Mouse (Mus musculus): Measurements from ENCODE around the gene Pde11a. TPM values are rescaled to one million over a fixed set of nuclear protein-coding genes. Genes with fewer than 3 reads are reported as not detected.

Gene Pde11a
- polyA plus RNA-seq, 1 experiment from 2014 or later, result 0.12 TPM

DNA sequence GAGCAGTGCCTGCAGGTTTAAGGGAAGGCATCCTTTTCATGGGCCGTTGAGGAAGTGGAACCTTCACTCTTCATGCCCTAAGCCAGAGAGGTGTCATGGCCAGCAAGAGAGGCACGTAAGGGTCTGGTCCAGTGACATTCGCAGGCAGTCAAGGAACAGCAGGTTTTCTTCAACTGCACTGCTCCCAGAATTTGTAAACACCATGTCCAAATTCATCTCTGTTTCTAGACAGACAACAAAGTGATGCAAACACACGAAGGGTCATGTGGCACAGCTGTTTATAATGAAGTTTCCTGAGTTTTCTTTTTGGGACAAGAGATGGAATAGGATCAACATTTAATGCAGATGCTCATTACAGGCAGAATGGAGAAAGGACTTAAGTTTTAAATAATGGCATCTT is 249.7 kb downstream of the Pde11a start:
- H3K27me3 ChIP-seq (ENCODE audit: control insufficient read depth, insufficient read depth, low read length), result no peaks in the 10 kb centered on the region
- ATAC-seq (ENCODE audit: insufficient number of reproducible peaks, insufficient read depth, low FRiP score, low read depth), result peak; percentile 16; the same call in 1 of the 2 replicates
- no peaks in the 10 kb centered on the region for H3K9me3 ChIP-seq (ENCODE audit: control insufficient read depth, low read depth, low read length)
- H3K4me2 ChIP-seq (replicated peaks; ENCODE audit: low read depth, low read length), result no peak overlapping the region
- 25% methylated on average over 4 of the region's 4 CpGs for WGBS
- peak overlapping the region; percentile 84 for H3K27ac ChIP-seq (ENCODE audit: low read length)
- no peaks in the 10 kb centered on the region for H3K36me3 ChIP-seq (ENCODE audit: control insufficient read depth, insufficient read depth, low read length)
- H3K9ac ChIP-seq (replicated peaks; ENCODE audit: low read depth, low read length), result no peak overlapping the region
- no peak overlapping the region for H3K4me3 ChIP-seq (ENCODE audit: low read depth, low read length)
- peaks cover 9% of the 10 kb centered on the region for H3K4me1 ChIP-seq (ENCODE audit: control insufficient read depth, insufficient read depth, low read length)

GRCm38 (mm10) chr2:76088413-76088812 is 250.2 kb downstream of the Pde11a start:
- ATAC-seq (ENCODE audit: insufficient number of reproducible peaks, insufficient read depth, low FRiP score, low read depth), result no peak
- Histone ChIP-seq H3K9ac (replicated peaks; ENCODE audit: low read depth, low read length) (no peak overlapping the region), H3K4me2 (replicated peaks; ENCODE audit: low read depth, low read length) (no peak overlapping the region), H3K27ac (ENCODE audit: low read length) (peak overlapping the region; percentile 84), H3K9me3 (ENCODE audit: control insufficient read depth, low read depth, low read length) (no peaks in the 10 kb centered on the region), H3K4me1 (ENCODE audit: control insufficient read depth, insufficient read depth, low read length) (peaks cover 9% of the 10 kb centered on the region), H3K4me3 (ENCODE audit: low read depth, low read length) (no peak overlapping the region), H3K36me3 (ENCODE audit: control insufficient read depth, insufficient read depth, low read length) (no peaks in the 10 kb centered on the region), H3K27me3 (ENCODE audit: control insufficient read depth, insufficient read depth, low read length) (no peaks in the 10 kb centered on the region)
- WGBS, result 38% methylated on average over 5 of the region's 5 CpGs

GRCm38 (mm10) chr2:76087170-76087569 is 251.4 kb downstream of the Pde11a start:
- Histone ChIP-seq H3K4me2 (replicated peaks; ENCODE audit: low read depth, low read length) (no peak overlapping the region), H3K36me3 (ENCODE audit: control insufficient read depth, insufficient read depth, low read length) (no peaks in the 10 kb centered on the region), H3K9me3 (ENCODE audit: control insufficient read depth, low read depth, low read length) (no peaks in the 10 kb centered on the region), H3K4me3 (ENCODE audit: low read depth, low read length) (no peak overlapping the region), H3K4me1 (ENCODE audit: control insufficient read depth, insufficient read depth, low read length) (peaks cover 9% of the 10 kb centered on the region), H3K9ac (replicated peaks; ENCODE audit: low read depth, low read length) (no peak overlapping the region), H3K27me3 (ENCODE audit: control insufficient read depth, insufficient read depth, low read length) (no peaks in the 10 kb centered on the region), H3K27ac (ENCODE audit: low read length) (no peak overlapping the region; the same call in 1 of the 2 replicates)
- ATAC-seq (ENCODE audit: insufficient number of reproducible peaks, insufficient read depth, low FRiP score, low read depth), result peak; percentile 35; the same call in 1 of the 2 replicates
- 40% methylated on average over 3 of the region's 3 CpGs for WGBS

GRCm38 (mm10) chr2:76084982-76085381 is 253.6 kb downstream of the Pde11a start:
- H3K36me3 ChIP-seq (ENCODE audit: control insufficient read depth, insufficient read depth, low read length), result no peaks in the 10 kb centered on the region
- H3K4me3 ChIP-seq (ENCODE audit: low read depth, low read length), result no peak overlapping the region
- 87% methylated on average over 4 of the region's 4 CpGs for WGBS
- H3K9ac ChIP-seq (replicated peaks; ENCODE audit: low read depth, low read length), result no peak overlapping the region
- H3K4me1 ChIP-seq (ENCODE audit: control insufficient read depth, insufficient read depth, low read length), result peaks cover 9% of the 10 kb centered on the region
- no peak overlapping the region for H3K27ac ChIP-seq (ENCODE audit: low read length)
- H3K4me2 ChIP-seq (replicated peaks; ENCODE audit: low read depth, low read length), result no peak overlapping the region
- H3K9me3 ChIP-seq (ENCODE audit: control insufficient read depth, low read depth, low read length), result no peaks in the 10 kb centered on the region
- no peaks in the 10 kb centered on the region for H3K27me3 ChIP-seq (ENCODE audit: control insufficient read depth, insufficient read depth, low read length)
- no peak for ATAC-seq (ENCODE audit: insufficient number of reproducible peaks, insufficient read depth, low FRiP score, low read depth)

- Histone ChIP-seq H3K9ac (replicated peaks; ENCODE audit: low read depth, low read length) (no peak overlapping the region), H3K27me3 (ENCODE audit: control insufficient read depth, insufficient read depth, low read length) (no peaks in the 10 kb centered on the region), H3K27ac (ENCODE audit: low read length) (no peak overlapping the region), H3K4me1 (ENCODE audit: control insufficient read depth, insufficient read depth, low read length) (peaks cover 9% of the 10 kb centered on the region), H3K9me3 (ENCODE audit: control insufficient read depth, low read depth, low read length) (no peaks in the 10 kb centered on the region), H3K4me2 (replicated peaks; ENCODE audit: low read depth, low read length) (no peak overlapping the region), H3K36me3 (ENCODE audit: control insufficient read depth, insufficient read depth, low read length) (no peaks in the 10 kb centered on the region), H3K4me3 (ENCODE audit: low read depth, low read length) (no peak overlapping the region)
- no peak for ATAC-seq (ENCODE audit: insufficient number of reproducible peaks, insufficient read depth, low FRiP score, low read depth)
- 58% methylated on average over 3 of the region's 3 CpGs for WGBS
Observed at GRCm38 (mm10) chr2:76083901-76084300, 254.7 kb downstream of the Pde11a start.

GRCm38 (mm10) chr2:76083396-76083795 is 255.2 kb downstream of the Pde11a start:
- WGBS, result 81% methylated on average over 2 of the region's 2 CpGs
- Histone ChIP-seq H3K9me3 (ENCODE audit: control insufficient read depth, low read depth, low read length) (no peaks in the 10 kb centered on the region), H3K4me3 (ENCODE audit: low read depth, low read length) (no peak overlapping the region), H3K27ac (ENCODE audit: low read length) (no peak overlapping the region), H3K9ac (replicated peaks; ENCODE audit: low read depth, low read length) (no peak overlapping the region), H3K36me3 (ENCODE audit: control insufficient read depth, insufficient read depth, low read length) (no peaks in the 10 kb centered on the region), H3K27me3 (ENCODE audit: control insufficient read depth, insufficient read depth, low read length) (no peaks in the 10 kb centered on the region), H3K4me1 (ENCODE audit: control insufficient read depth, insufficient read depth, low read length) (peaks cover 4% of the 10 kb centered on the region), H3K4me2 (replicated peaks; ENCODE audit: low read depth, low read length) (no peak overlapping the region)
- no peak for ATAC-seq (ENCODE audit: insufficient number of reproducible peaks, insufficient read depth, low FRiP score, low read depth)

DNA sequence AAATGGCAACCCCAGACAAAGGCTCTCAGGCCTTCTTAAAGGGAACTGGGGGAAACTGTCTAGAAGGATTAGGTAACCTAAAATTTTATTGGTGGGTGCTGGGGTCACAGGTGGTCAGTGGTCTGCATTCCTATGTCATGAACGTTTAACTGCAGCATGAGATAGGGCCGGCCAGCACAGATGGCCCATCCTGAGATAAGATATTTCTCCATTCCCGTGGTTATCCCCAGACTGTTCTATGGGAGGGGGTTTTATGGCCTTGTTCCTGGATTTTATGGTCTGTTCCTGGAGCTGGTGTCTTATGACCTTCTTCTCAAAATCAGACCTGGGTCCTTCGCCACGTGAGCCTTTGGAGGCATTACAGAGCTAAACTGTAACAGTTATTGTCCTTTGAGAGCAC is 256.6 kb downstream of the Pde11a start:
- H3K27ac ChIP-seq (ENCODE audit: low read length), result no peak overlapping the region
- no peaks in the 10 kb centered on the region for H3K27me3 ChIP-seq (ENCODE audit: control insufficient read depth, insufficient read depth, low read length)
- no peaks in the 10 kb centered on the region for H3K36me3 ChIP-seq (ENCODE audit: control insufficient read depth, insufficient read depth, low read length)
- H3K4me3 ChIP-seq (ENCODE audit: low read depth, low read length), result no peak overlapping the region
- 44% methylated on average over 5 of the region's 5 CpGs for WGBS
- no peak overlapping the region for H3K9ac ChIP-seq (replicated peaks; ENCODE audit: low read depth, low read length)
- no peaks in the 10 kb centered on the region for H3K9me3 ChIP-seq (ENCODE audit: control insufficient read depth, low read depth, low read length)
- no peak for ATAC-seq (ENCODE audit: insufficient number of reproducible peaks, insufficient read depth, low FRiP score, low read depth)
- no peak overlapping the region for H3K4me2 ChIP-seq (replicated peaks; ENCODE audit: low read depth, low read length)
- H3K4me1 ChIP-seq (ENCODE audit: control insufficient read depth, insufficient read depth, low read length), result no peaks in the 10 kb centered on the region

DNA sequence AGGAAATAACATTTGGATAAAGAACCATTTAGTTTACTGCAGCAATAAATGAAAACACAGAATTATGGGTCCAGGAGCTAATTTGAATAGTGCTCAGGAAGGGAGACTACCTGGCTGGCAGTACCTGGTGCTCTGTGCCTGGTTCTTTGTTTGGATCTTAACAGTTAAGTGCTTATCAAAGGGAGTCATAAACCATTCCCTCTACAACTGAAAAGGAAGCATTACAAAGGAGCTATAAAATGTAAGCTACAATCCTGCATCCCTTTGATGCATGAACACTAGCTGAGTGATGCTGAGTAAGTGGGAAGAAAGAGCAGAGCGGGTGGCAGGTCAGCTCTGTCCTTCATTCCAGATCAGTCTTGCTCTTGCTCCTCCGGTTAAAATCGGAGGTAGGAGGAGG is 258.0 kb downstream of the Pde11a start:
- Histone ChIP-seq H3K9ac (replicated peaks; ENCODE audit: low read depth, low read length) (no peak overlapping the region), H3K27me3 (ENCODE audit: control insufficient read depth, insufficient read depth, low read length) (no peaks in the 10 kb centered on the region), H3K4me3 (ENCODE audit: low read depth, low read length) (no peak overlapping the region), H3K4me2 (replicated peaks; ENCODE audit: low read depth, low read length) (no peak overlapping the region), H3K36me3 (ENCODE audit: control insufficient read depth, insufficient read depth, low read length) (no peaks in the 10 kb centered on the region), H3K9me3 (ENCODE audit: control insufficient read depth, low read depth, low read length) (no peaks in the 10 kb centered on the region), H3K4me1 (ENCODE audit: control insufficient read depth, insufficient read depth, low read length) (no peaks in the 10 kb centered on the region), H3K27ac (ENCODE audit: low read length) (no peak overlapping the region)
- no peak for ATAC-seq (ENCODE audit: insufficient number of reproducible peaks, insufficient read depth, low FRiP score, low read depth)
- WGBS, result 46% methylated on average over 3 of the region's 3 CpGs

GRCm38 (mm10) chr2:76076838-76077237 is 261.7 kb downstream of the Pde11a start:
- H3K4me3 ChIP-seq (ENCODE audit: low read depth, low read length), result no peak overlapping the region
- H3K9ac ChIP-seq (replicated peaks; ENCODE audit: low read depth, low read length), result no peak overlapping the region

More at GRCm38 (mm10) chr2:76076838-76077237, 261.7 kb downstream of the Pde11a start:
- no peaks in the 10 kb centered on the region for H3K9me3 ChIP-seq (ENCODE audit: control insufficient read depth, low read depth, low read length)
- no peak for ATAC-seq (ENCODE audit: insufficient number of reproducible peaks, insufficient read depth, low FRiP score, low read depth)
- WGBS, result 42% methylated on average over 2 of the region's 2 CpGs
- H3K4me2 ChIP-seq (replicated peaks; ENCODE audit: low read depth, low read length), result no peak overlapping the region
- no peaks in the 10 kb centered on the region for H3K36me3 ChIP-seq (ENCODE audit: control insufficient read depth, insufficient read depth, low read length)
- H3K4me1 ChIP-seq (ENCODE audit: control insufficient read depth, insufficient read depth, low read length), result 0 out of 2 replicates have a peak, but pooled peaks cover 2% of the 10 kb centered on the region
- H3K27ac ChIP-seq (ENCODE audit: low read length), result no peak overlapping the region
- no peaks in the 10 kb centered on the region for H3K27me3 ChIP-seq (ENCODE audit: control insufficient read depth, insufficient read depth, low read length)

Measured in stomach, embryonic 14.5 days (tissue).